Mouse (Mus musculus) neural tube, embryonic 15.5 days (tissue): ENCODE data around the gene Thsd7b. TPM values are rescaled to one million over a fixed set of nuclear protein-coding genes. Genes with fewer than 3 reads are reported as not detected.

Experiments used
- ATAC-seq: fragments of 200-750 bp; cut with Nextera tagmentation; 2 replicates; pipeline ENCODE4 v1.8.0; 2017; ENCODE audit warnings: mild to moderate bottlenecking, moderate TSS enrichment, moderate library complexity; ENCODE audit not compliant: low FRiP score
- H3K27ac ChIP-seq: fragments of 300-500 bp; sonication (generic); replicated peaks from 2 replicates; pipeline ENCODE4 v1.5.1; 2015; ENCODE audit warnings: mild to moderate bottlenecking, inconsistent platforms
- H3K27me3 ChIP-seq: fragments of 300-500 bp; sonication (generic); replicated peaks from 2 replicates; pipeline ENCODE4 v1.6.1; 2015; ENCODE audit warnings: inconsistent platforms
- H3K36me3 ChIP-seq: fragments of 300-500 bp; sonication (generic); 2 replicates; pipeline ENCODE4 v1.6.1; 2015; ENCODE audit warnings: inconsistent platforms
- H3K4me1 ChIP-seq: fragments of 300-500 bp; sonication (generic); 2 replicates; pipeline ENCODE4 v1.6.1; 2015; ENCODE audit warnings: inconsistent platforms
- H3K4me2 ChIP-seq: fragments of 300-500 bp; sonication (generic); 2 replicates; pipeline ENCODE4 v1.6.1; 2015; ENCODE audit warnings: inconsistent platforms, mild to moderate bottlenecking, moderate library complexity
- H3K4me3 ChIP-seq: fragments of 300-500 bp; sonication (generic); replicated peaks from 2 replicates; pipeline ENCODE4 v1.5.1; 2015; ENCODE audit warnings: mild to moderate bottlenecking, inconsistent platforms
- H3K9ac ChIP-seq: fragments of 300-500 bp; sonication (generic); replicated peaks from 2 replicates; pipeline ENCODE4 v1.6.1; 2015; ENCODE audit warnings: mild to moderate bottlenecking, inconsistent platforms
- H3K9me3 ChIP-seq: fragments of 300-500 bp; sonication (generic); replicated peaks from 2 replicates; pipeline ENCODE4 v1.6.1; 2016; ENCODE audit warnings: inconsistent platforms
- WGBS: fragments of 180-500 bp; shearing (Covaris S2); methylation state at CpG from one replicate; pipeline ENCODE4 v1.1.7; 2015; ENCODE audit warnings: mixed read lengths; 5-methylcytosine and 5-hydroxymethylcytosine counted together
- polyA plus RNA-seq: library from polyadenylated mRNA; unstranded; fragments of >200 nt; fragmentation: Nextera tagmentation; extraction: Ambion mirVana; gene quantifications from 2 replicates; pipeline ENCODE4 v1.2.1, GENCODE M21; 2015

Gene Thsd7b
- polyA plus RNA-seq, 1 experiment from 2014 or later: 10.9 TPM

DNA sequence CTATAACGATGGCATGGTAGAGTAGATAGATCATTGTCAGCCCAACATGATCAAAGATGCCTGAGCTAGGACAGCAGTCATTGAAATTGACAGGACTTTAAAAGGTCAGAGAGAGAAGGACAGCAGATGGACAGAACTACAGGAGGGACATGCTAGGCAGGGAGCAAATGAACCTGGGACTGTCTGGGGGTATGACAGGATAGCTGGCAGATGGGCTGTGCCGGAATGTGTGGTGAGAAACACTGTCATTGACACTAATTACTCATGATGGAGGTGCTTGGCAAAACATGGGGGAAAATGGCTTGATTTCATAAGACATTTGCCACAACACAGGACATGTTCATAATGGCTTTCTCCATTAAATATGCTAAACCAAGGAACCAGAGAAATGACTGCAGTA lies 253.9 kb downstream of the Thsd7b start:
- 86% methylated on average over 2 of the region's 2 CpGs for WGBS
- no peak for ATAC-seq
- no peak overlapping the region for H3K4me3 ChIP-seq

DNA sequence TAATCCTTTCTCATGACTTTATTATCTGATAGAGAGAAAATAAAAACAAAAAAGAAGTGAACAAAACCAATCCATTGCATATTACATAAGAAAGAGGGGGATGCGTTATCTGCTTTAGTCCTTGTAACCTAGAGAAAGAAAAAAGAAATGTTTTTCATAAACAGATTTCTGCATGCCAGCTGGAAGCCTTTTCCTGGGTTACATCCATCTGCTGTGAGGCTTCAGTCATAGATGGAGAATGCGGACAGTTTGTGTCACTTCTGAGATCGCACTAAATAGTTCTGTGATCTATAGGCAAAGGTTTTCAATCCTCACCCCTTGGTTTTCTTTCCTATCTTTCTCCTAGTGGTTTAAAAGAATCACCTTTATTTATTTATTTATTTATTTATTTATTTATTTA lies 259.1 kb downstream of the Thsd7b start:
- H3K9me3 ChIP-seq: no peaks in the 10 kb centered on the region
- 94% methylated on average over 3 of the region's 3 CpGs for WGBS
- no peaks in the 10 kb centered on the region for H3K36me3 ChIP-seq
- H3K4me1 ChIP-seq: no peaks in the 10 kb centered on the region
- H3K27me3 ChIP-seq: no peaks in the 10 kb centered on the region
- no peak overlapping the region for H3K4me2 ChIP-seq
- H3K27ac ChIP-seq: no peak overlapping the region
- ATAC-seq: no peak
- no peak overlapping the region for H3K9ac ChIP-seq
- no peak overlapping the region for H3K4me3 ChIP-seq

More for the DNA sequence above, 253.9 kb downstream of the Thsd7b start:
- no peaks in the 10 kb centered on the region for H3K27me3 ChIP-seq
- no peaks in the 10 kb centered on the region for H3K36me3 ChIP-seq
- no peak overlapping the region for H3K9ac ChIP-seq
- no peak overlapping the region for H3K4me2 ChIP-seq
- H3K4me1 ChIP-seq: no peaks in the 10 kb centered on the region
- no peak overlapping the region for H3K27ac ChIP-seq
- H3K9me3 ChIP-seq: no peaks in the 10 kb centered on the region

DNA sequence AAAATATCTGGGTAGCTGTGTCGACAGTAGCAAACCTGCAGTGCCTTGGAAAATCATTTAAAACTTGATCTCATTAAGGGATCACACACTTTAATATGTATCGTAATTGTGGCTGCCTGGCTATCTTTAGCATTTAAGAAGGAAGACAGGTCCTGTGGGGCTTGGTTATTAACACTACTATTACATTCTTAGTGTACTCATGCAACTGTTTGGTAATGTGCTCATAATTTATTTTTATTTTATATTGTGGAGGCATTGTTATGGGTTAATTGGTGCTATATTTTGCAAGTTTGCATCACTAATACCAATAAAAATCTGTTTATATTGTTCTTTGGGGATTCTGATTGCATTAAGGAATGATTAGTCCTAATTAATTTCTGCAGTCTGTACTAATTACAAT lies 265.4 kb downstream of the Thsd7b start:
- no peaks in the 10 kb centered on the region for H3K9me3 ChIP-seq
- no peak overlapping the region for H3K4me2 ChIP-seq
- peaks cover 9% of the 10 kb centered on the region for H3K4me1 ChIP-seq
- H3K27ac ChIP-seq: no peak overlapping the region
- H3K36me3 ChIP-seq: no peaks in the 10 kb centered on the region
- ATAC-seq: peak; percentile 70
- WGBS: 32% methylated on average over 2 of the region's 2 CpGs
- no peak overlapping the region for H3K9ac ChIP-seq
- H3K27me3 ChIP-seq: no peaks in the 10 kb centered on the region
- H3K4me3 ChIP-seq: no peak overlapping the region

DNA sequence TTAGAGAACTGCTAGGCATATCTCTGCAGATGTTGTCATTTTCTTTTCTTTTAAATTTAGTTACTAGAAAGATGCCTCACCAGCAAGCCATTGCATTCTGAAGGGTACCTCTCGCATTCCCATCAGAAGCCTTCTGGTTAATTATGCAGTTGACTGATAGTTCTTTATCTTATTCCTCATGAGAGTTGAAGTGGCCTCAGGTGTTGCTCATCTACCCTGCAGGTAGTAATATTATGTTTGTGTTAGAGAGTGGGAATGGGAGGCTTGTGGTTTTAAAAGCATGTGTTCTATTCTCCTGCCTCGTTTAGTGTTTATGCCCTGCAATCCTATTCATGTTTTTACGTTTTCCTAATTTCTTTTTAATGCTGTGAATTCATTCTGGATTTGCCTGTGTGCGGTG lies 265.9 kb downstream of the Thsd7b start:
- Histone ChIP-seq H3K4me1 (peaks cover 9% of the 10 kb centered on the region), H3K9me3 (no peaks in the 10 kb centered on the region), H3K4me2 (no peak overlapping the region), H3K27me3 (no peaks in the 10 kb centered on the region), H3K27ac (no peak overlapping the region), H3K36me3 (no peaks in the 10 kb centered on the region), H3K4me3 (no peak overlapping the region), H3K9ac (no peak overlapping the region)
- 39% methylated on average over 4 of the region's 4 CpGs for WGBS
- ATAC-seq: peak; percentile 50

DNA sequence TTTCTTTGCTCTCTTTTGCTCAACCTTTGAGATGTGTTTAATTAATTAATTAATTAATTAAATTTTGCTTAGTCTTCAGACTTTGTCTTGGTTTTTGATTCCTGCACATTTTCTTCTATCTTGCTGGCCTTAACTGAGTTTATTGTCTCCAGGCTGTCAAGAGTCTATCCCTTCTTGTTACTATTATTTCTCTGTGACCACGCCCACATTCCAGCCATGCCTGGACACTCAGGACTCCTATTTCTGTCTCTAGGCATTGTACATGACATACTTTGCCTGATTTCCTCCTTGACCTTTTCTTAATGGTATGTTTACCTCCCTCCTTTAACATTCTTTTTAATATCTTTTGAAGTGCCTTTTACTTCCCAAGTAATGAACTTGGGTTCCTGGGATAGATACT lies 267.6 kb downstream of the Thsd7b start:
- Histone ChIP-seq H3K4me1 (peaks cover 9% of the 10 kb centered on the region), H3K4me2 (no peak overlapping the region), H3K27me3 (no peaks in the 10 kb centered on the region), H3K9me3 (no peaks in the 10 kb centered on the region), H3K36me3 (no peaks in the 10 kb centered on the region), H3K27ac (no peak overlapping the region), H3K9ac (no peak overlapping the region), H3K4me3 (no peak overlapping the region)
- no peak for ATAC-seq
- 64% methylated on average over 1 of the region's 1 CpGs for WGBS

DNA sequence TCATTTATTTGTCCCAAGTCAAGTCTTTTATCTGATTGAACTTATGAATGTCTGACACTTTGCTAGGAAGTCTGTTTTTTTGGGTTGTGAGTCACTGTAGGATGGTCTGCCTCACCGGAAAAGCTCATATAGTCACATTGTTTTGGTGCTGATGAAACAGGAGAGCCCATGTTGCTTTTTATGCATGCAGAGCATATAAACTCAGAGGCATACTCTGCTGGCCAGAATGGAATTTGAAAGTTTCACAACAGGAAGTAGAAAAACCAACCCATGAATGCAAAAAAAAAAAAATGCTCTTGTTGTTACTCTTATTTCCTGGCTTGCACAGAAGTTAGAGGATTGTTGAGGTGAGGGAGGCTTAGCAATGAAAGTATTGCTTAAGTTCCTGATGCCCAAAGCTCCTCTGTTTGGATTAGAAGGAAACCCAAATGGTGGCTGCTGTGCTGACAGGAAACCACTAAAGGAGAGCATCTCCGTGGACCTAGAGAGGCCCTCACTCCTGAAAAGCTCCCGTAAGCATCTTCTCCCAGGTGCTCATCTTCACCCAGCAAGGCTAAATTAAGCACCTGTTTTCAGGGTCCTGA lies 269.6 kb downstream of the Thsd7b start:
- WGBS: 90% methylated on average over 3 of the region's 3 CpGs
- Histone ChIP-seq H3K4me1 (peaks cover 9% of the 10 kb centered on the region), H3K9ac (no peak overlapping the region), H3K27ac (no peak overlapping the region), H3K27me3 (no peaks in the 10 kb centered on the region), H3K9me3 (no peaks in the 10 kb centered on the region), H3K4me3 (no peak overlapping the region), H3K36me3 (no peaks in the 10 kb centered on the region), H3K4me2 (no peak overlapping the region)
- no peak for ATAC-seq

DNA sequence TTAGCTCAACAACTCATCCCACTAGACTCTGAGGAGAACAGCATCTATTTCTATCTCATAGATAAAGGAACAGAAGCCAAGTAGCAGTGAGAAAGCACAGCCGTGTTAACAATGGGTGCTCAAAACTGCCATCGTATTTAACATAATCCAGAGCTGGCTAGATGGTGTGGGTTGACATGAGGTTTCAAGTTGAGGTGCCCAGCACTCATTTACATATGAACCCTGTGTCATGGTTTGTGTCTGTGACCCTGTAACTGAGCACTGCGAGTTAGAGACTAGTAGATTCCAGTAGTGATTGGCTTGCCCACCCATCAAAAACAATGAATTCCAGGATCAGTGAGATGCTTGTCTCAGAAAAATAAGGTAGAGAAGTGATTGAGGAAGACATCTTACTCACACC lies 270.1 kb downstream of the Thsd7b start:
- Histone ChIP-seq H3K4me2 (no peak overlapping the region), H3K4me1 (peaks cover 4% of the 10 kb centered on the region), H3K27ac (no peak overlapping the region), H3K27me3 (no peaks in the 10 kb centered on the region), H3K36me3 (no peaks in the 10 kb centered on the region), H3K9ac (no peak overlapping the region), H3K4me3 (no peak overlapping the region), H3K9me3 (no peaks in the 10 kb centered on the region)
- no peak for ATAC-seq
- WGBS: 93% methylated on average over 3 of the region's 3 CpGs

DNA sequence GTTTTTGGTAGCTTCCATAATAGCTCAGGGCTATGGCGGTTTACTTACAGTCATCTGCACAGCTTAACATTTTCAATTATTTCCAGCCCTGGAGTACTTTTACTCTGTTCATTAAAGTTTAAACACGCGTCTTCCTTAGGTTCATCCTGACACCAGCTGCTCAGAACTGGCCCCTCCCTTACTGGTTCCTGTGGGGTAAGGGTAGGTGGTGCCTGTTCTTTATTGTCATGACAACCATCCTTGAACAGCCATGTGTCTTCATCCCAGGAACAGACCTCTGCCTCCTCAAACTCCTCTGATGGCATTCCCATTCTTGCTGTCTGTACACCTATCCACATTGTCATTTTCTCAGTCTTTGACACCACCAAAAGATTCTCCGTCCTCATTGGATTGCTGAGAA lies 285.0 kb downstream of the Thsd7b start:
- H3K4me1 ChIP-seq: no peaks in the 10 kb centered on the region
- no peak overlapping the region for H3K27ac ChIP-seq
- 93% methylated on average over 4 of the region's 4 CpGs for WGBS
- no peak overlapping the region for H3K4me3 ChIP-seq
- no peak for ATAC-seq
- H3K9me3 ChIP-seq: no peaks in the 10 kb centered on the region
- no peaks in the 10 kb centered on the region for H3K36me3 ChIP-seq
- no peak overlapping the region for H3K9ac ChIP-seq
- H3K27me3 ChIP-seq: no peaks in the 10 kb centered on the region
- no peak overlapping the region for H3K4me2 ChIP-seq

DNA sequence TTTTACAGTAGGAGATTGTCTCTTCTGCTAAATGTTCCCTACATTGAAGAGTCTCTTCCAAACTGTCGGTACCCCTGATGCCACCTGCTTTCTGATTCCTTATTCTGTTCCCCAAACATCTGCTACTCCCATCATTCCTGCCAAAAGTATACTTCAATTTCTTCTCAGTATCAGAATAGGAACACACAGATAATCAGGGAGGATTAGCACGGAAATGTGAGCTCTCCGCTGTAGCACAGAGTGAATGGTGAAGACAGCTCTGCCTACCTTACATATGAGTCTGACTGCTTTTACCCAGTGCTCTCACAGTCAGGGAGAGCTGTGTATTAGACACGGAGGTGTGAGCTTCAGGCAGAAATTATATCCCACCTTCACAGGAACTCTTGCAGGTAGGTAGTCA lies 286.0 kb downstream of the Thsd7b start:
- Histone ChIP-seq H3K9me3 (no peaks in the 10 kb centered on the region), H3K27me3 (no peaks in the 10 kb centered on the region), H3K36me3 (no peaks in the 10 kb centered on the region), H3K4me1 (no peaks in the 10 kb centered on the region), H3K9ac (no peak overlapping the region), H3K27ac (no peak overlapping the region), H3K4me3 (no peak overlapping the region), H3K4me2 (no peak overlapping the region)
- ATAC-seq: no peak
- 94% methylated on average over 4 of the region's 4 CpGs for WGBS

DNA sequence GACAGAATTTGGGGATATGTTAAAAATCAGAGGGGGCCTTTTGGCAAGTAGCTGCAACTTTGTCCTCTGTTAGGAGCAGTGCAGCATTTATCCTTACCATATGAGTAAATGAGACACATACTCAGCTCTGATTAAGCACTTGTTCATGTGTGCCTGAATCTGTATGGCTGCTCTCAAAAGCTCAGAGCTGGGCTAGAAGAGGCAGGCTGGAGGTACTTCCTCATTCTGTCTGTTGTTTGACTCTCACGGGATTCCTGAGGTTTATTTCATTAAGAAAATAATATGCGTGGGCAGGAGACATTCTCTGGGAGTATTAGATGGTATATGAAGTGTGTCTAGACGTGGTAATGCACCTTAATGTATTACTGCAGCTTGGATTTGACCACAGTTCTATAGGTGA lies 286.7 kb downstream of the Thsd7b start:
- Histone ChIP-seq H3K27me3 (no peaks in the 10 kb centered on the region), H3K9ac (no peak overlapping the region), H3K36me3 (no peaks in the 10 kb centered on the region), H3K4me1 (no peaks in the 10 kb centered on the region), H3K9me3 (no peaks in the 10 kb centered on the region), H3K4me3 (no peak overlapping the region), H3K27ac (no peak overlapping the region), H3K4me2 (no peak overlapping the region)
- no peak for ATAC-seq
- WGBS: 60% methylated on average over 3 of the region's 3 CpGs

DNA sequence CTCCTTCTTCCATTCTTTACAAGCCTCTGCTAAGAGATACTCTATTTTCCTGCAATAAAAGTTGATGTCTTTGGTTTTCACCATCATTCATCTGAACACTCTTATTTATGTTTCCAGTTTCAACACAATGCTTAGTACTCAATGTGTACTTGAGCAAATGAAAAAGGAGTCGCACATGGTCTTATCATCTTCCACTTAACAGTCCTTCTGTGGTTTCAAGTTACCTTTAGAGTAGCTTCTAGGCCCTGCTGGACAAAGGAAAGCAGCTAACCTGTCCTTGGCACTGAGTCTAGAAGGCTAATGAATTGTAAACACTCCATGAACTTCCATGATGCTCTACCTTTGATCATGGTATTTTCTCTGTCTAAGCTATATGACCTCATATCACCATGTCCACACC lies 289.6 kb downstream of the Thsd7b start:
- H3K27me3 ChIP-seq: no peaks in the 10 kb centered on the region
- no peak for ATAC-seq
- no peak overlapping the region for H3K9ac ChIP-seq
- H3K36me3 ChIP-seq: no peaks in the 10 kb centered on the region
- no peaks in the 10 kb centered on the region for H3K9me3 ChIP-seq
- no peak overlapping the region for H3K4me3 ChIP-seq
- no peak overlapping the region for H3K4me2 ChIP-seq
- 81% methylated on average over 1 of the region's 1 CpGs for WGBS
- no peaks in the 10 kb centered on the region for H3K4me1 ChIP-seq
- H3K27ac ChIP-seq: no peak overlapping the region

DNA sequence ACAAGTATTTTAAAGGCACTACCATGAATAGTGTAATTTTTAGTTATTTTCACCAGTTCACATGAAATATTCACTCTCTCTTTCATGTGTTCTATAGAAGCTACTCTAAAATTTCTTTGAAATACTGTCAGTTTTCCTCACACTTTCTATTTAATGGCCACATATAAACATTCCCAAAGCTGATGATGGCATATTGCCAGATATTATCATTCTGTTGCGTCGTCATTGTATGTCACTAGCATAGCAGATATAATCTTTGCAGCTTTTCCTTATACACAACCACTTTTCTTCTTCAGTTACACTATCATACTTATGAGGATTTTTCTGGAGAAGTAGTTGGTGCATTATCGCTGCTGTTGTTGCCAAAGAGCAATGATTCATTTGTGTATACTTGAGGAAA lies 297.4 kb downstream of the Thsd7b start:
- H3K9ac ChIP-seq: no peak overlapping the region
- no peaks in the 10 kb centered on the region for H3K4me1 ChIP-seq
- H3K4me3 ChIP-seq: no peak overlapping the region
- no peaks in the 10 kb centered on the region for H3K9me3 ChIP-seq
- H3K4me2 ChIP-seq: no peak overlapping the region
- H3K27ac ChIP-seq: no peak overlapping the region
- H3K27me3 ChIP-seq: no peaks in the 10 kb centered on the region
- 85% methylated on average over 3 of the region's 3 CpGs for WGBS
- H3K36me3 ChIP-seq: no peaks in the 10 kb centered on the region
- no peak for ATAC-seq

DNA sequence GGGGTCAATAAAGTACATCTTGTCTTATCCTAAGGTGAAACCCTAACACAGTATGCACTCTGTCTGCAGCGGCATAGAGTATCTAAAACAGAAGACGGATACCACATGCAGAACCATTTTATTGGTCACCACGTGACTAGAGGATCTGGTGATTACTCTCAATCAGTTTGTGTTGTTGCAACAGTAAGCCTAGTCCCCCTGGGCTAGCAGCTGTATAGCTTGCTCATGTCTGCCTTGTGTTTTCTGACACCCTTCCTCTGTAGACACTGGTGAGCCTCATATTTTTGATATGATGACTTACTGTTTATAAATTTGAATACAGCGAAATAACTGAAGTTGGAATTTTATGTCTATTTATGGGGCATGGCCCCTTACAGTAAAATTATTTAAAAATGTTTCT lies 306.9 kb downstream of the Thsd7b start:
- Histone ChIP-seq H3K27ac (no peak overlapping the region), H3K9ac (no peak overlapping the region), H3K4me2 (no peak overlapping the region), H3K4me1 (no peaks in the 10 kb centered on the region), H3K4me3 (no peak overlapping the region), H3K9me3 (no peaks in the 10 kb centered on the region), H3K27me3 (no peaks in the 10 kb centered on the region), H3K36me3 (no peaks in the 10 kb centered on the region)
- 69% methylated on average over 4 of the region's 4 CpGs for WGBS
- no peak for ATAC-seq
